Mouse (Mus musculus) hematopoietic stem cell, adult 5-6 weeks (primary cell): Measurements from ENCODE around the gene Rnf114. TPM values are rescaled to one million over a fixed set of nuclear protein-coding genes. Genes with fewer than 3 reads are reported as not detected.

Source experiments
- ATAC-seq, 2 experiments: fragments of 125-278 bp in 1 of 2; replicated peaks in 1 of 2; 2 replicates each; pipeline ENCODE4 v1.8.0; 2016 to 2017; ENCODE audit warnings: inconsistent platforms in 2 of 2, mild to moderate bottlenecking in 2 of 2, moderate number of reproducible peaks in 2 of 2, low read depth in 1 of 2, moderate TSS enrichment in 1 of 2; ENCODE audit not compliant: low FRiP score in 2 of 2, poor library complexity in 2 of 2, severe bottlenecking in 2 of 2, insufficient read depth in 1 of 2, low TSS enrichment in 1 of 2
- total RNA-seq: library from RNA; stranded (forward); fragments of 172-1452, 232-1000 nt; gene quantifications from 2 replicates; pipeline ENCODE4 v1.2.3, GENCODE M21; 2017

Gene Rnf114
- total RNA-seq = 43.0 and 53.4 TPM in 2 replicates

- ATAC-seq = peak in 1 of 2 experiments; percentile 24; a peak in 1 of 4 replicates
Observed at GRCm38 (mm10) chr2:167491757-167492708, at the start of gene Rnf114. TSS of gene Rnf114 (plus strand) at chr2:167492645.

GRCm38 (mm10) chr2:167443411-167444193, 48.8 kb upstream of the Rnf114 start:
- no peak for ATAC-seq

GRCm38 (mm10) chr2:167445911-167446780, 46.3 kb upstream of the Rnf114 start:
- ATAC-seq = no peak

- ATAC-seq = no peak
Observed at GRCm38 (mm10) chr2:167447207-167447606, 45.2 kb upstream of the Rnf114 start.

- ATAC-seq = peak in 1 of 2 experiments; percentile 12; a peak in 1 of 4 replicates
Observed at GRCm38 (mm10) chr2:167447629-167448028, 44.8 kb upstream of the Rnf114 start.

- ATAC-seq = no peak
Observed at GRCm38 (mm10) chr2:167449331-167450275, 42.8 kb upstream of the Rnf114 start.

GRCm38 (mm10) chr2:167450647-167451046, 41.8 kb upstream of the Rnf114 start:
- no peak for ATAC-seq

- no peak for ATAC-seq
Observed at GRCm38 (mm10) chr2:167453814-167454213, 38.6 kb upstream of the Rnf114 start.

- ATAC-seq = no peak; a peak in 1 of 4 replicates
Observed at GRCm38 (mm10) chr2:167456361-167457020, 36.0 kb upstream of the Rnf114 start.

- peak; percentile 75 to 78 for ATAC-seq
Observed at GRCm38 (mm10) chr2:167457213-167457612, 35.2 kb upstream of the Rnf114 start.

GRCm38 (mm10) chr2:167458548-167458947, 33.9 kb upstream of the Rnf114 start:
- ATAC-seq = no peak

GRCm38 (mm10) chr2:167459071-167459865, 33.2 kb upstream of the Rnf114 start:
- ATAC-seq = no peak

GRCm38 (mm10) chr2:167462954-167463353, 29.5 kb upstream of the Rnf114 start:
- peak; percentile 58 to 74; a peak in 3 of 4 replicates for ATAC-seq

- ATAC-seq = no peak
Observed at GRCm38 (mm10) chr2:167463802-167464201, 28.6 kb upstream of the Rnf114 start.

GRCm38 (mm10) chr2:167465951-167466350, 26.5 kb upstream of the Rnf114 start:
- no peak for ATAC-seq
